Mouse (Mus musculus): ENCODE results near the gene Denr.

GRCm38 (mm10) chr5:123952365-123953045 lies 45.5 kb downstream of the Denr start:
- TF ChIP-seq CTCF (IDR thresholded peaks at IDR 0.05) = no peak
- no peak for TF ChIP-seq EP300 (IDR thresholded peaks at IDR 0.05)
